Mouse (Mus musculus) cerebellum, adult 11-12 months (tissue): ENCODE results near the gene Prl.
"Not testable (repeated sequence)": the region's sequence is repeated elsewhere in the genome, so short reads cannot be mapped to it uniquely, and the experiment has no call there.

ENCODE experiments used
- DNase-seq: peaks from one replicate; pipeline ENCODE4 v3.0.0; 2022

Prl gene

DNA sequence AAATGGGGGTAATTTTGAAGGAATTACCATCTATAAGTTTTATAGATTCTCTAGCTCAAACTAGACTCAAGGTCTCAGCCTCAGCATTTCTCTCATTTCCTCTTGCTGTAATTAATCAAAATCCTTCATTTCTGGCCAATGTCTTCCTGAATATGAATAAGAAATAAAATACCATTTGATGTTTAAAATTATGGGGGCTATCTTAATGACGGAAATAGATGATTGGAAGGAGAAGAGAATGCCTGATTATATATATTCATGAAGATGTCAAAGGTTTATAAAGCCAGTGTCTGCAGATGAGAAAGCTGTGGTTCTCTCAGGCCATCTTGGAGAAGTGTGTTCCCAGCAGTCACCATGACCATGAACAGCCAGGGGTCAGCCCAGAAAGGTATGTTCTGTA lies at the start of gene Prl:
Gene Prl (plus strand): TSS at position 301 of the 400 bp plus-strand sequence.
- DNase-seq = no peak

DNA sequence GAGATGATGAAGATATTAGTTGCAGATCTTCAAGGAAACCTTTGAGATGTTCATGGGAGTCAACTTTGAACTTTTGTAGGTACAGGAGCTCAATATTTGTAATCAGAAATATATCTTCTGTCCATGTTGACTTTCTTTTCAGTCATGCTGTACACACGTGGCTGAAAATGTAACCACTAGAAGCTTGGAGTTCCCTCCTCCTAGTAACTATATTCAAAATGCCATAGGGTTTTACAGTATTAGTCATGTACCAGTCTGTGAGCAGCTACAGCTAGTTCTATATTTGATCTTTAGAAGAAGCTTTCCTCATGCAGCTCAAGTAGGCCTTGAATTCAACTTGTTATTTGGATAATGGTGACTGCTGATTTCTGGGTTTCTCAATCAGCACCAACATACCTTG lies 30.8 kb upstream of the Prl start:
- DNase-seq = no peak

DNA sequence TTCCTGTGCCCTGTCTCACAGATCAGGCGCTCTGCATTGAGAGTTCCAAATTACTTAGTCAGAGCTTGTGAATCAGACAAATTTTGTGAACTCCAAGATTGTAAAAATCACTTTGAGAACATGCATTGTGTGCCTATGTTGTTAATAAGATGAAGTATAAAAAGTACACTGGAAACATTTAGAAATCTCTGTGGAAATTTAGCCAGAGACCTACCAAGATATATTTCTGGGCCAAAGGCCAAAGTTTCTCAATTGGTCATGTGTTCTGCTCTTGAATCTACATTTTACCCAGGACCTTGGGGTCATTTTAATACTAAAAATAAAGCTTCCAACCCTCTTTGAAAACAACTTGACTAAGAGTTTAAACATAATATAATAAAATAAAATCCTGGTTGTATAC lies 30.0 kb upstream of the Prl start:
- no peak for DNase-seq

DNA sequence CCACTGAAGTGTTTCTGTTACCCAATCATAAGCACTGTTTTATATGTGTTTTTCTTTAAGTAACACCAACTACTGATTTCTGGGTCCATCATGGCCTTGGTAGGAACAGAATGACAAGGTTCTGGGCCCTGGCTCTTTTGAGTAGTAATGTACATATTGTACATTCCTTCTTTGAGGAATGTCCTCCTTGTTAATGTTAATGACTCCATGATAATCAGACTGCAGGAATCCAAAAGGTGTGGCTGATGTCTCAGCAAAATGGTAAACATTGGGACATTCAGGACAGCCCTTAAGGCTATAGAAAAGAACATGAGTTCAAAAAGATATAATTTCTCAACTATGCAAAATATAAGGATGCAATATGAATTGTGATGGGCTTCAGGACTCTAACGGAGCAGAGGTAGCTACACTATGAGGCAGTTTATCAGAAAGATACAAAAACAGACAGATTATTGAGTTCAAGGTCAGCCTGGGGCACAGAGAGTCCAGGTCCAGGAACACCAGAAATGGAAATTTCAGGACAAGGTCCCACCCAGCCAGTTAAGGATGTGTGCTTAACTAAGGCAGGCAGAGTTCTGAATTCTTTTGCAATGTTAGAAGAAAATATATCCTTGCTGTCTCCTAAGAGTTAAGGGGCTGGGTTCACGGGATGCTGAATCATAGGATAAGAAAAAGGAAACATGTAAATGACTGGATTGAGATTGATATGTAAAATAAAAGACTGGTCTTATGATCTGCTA lies 28.7 kb upstream of the Prl start:
- DNase-seq = no peak

DNA sequence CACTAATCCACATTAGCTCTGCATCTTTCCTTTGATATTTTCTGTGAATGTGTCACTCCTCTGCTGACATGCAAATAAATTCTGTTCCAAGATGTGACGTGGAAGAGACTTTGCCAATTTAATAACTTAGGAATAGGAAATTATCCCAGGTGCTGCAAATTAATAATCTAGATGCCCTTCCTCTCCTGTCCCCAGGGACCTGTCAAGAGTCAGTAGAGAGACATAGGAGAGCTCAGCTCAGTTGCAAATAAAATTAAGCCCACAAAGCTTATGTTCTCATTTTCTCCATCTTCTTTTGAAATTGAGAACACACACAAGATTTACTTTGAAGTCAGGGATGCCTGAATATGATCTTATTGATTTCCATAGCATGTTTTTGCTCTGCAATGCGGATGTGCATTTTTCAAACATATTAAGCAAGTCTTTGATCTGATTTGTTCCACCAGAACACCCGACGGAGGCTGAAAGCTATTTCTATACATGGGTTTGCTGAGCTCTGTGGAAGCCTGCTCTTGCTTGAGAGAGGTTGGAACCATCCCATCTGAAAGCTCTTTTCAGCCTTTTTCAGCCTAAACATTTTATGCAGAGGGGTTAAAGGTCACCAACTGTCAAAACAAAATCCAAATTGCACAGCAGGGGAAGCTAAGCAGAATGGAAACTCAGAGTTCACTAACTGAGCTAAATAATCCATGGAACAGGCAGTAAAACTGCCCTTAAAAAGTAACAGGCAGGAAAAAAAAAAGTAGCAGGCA lies 26.1 kb upstream of the Prl start:
- no peak for DNase-seq

DNA sequence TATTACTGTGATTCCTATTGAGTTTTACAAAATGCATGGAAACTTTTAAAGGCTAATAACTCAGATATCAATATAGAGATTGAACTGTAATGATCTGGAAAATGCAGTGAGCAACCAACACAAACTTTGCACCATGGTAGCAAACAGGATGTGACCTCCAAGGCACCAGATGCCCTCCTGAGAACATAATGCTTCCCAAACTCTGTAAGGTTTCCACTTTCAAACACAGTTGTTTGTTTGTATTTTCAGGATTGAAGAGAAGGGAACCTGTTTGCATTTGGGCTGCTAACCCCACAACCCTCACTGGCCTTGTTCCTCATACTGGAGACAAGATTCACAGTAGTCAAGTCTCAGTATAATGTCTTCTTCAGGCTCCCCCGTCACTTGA lies 25.5 kb upstream of the Prl start:
- DNase-seq = no peak

DNA sequence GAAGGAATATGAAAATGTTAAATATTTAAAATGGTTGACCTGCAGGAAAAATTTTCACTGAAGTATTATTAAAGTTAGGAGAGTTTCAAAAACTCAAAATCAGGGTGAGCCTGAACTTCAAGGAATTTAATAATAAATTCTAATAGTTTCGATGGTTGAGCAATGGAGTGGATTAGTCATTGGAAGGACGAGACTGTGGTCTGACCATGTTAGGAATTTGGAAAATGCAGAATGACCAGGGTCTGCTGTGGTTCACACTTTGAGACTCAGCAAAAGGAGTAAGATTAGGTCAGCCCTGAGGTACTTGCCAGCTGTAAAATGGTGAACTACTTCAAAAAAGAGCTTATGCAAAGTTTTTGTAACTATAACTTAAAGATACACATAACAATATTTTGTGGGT lies 24.4 kb upstream of the Prl start:
- no peak for DNase-seq

DNA sequence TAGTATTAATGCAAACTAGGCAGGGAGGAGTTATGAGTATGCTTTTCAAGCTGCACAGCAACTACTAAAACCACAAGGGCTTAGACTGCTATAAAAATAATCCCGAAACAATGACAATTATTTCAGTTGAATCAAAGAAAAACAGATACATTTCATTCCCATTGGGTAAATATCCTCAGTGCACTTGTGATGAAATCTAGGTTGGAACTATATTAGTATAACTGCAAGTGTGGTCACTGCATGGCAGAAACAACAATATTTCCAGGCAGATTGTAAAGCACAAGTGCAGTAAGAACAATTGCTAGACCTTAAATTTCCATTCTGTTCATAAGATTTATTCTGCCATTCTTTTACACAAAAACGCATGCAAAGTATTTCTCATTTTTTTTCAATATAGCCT lies 15.2 kb upstream of the Prl start:
- DNase-seq = no peak

DNA sequence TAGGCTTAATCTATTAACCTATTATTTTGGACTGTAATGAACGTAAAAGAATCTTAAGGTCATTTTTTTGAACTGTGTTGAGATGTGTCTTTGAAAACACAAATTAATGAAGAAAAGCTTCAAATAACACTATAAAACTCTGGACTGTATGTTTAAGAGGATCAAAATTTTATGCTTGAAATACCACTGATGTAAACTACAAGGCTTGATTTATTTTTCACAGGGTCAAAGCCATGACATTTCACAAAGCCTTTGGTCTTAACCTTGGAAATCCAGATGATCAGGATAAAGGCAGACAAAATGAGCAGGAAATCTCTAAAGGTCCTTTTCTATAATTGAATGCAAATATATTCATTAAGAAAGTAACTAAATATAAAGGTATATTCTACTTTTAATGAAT lies 14.0 kb upstream of the Prl start:
- DNase-seq = no peak

DNA sequence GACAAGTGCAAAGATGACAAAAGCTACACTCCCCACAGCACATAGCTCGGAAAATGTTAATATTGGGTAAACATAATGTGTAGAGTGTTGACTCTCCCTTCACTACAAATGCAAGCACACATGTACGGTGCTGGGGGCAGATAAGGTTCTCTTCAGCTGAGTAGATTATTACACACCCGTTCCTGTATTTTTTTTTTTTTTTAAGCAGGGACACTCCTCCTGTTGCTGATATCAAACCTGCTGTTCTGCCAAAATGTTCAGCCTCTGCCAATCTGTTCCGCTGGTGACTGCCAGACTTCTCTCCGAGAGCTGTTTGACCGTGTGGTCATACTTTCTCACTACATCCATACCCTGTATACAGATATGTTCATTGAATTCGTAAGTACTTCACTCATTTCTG lies 1.8 kb downstream of the Prl start:
- DNase-seq = no peak

DNA sequence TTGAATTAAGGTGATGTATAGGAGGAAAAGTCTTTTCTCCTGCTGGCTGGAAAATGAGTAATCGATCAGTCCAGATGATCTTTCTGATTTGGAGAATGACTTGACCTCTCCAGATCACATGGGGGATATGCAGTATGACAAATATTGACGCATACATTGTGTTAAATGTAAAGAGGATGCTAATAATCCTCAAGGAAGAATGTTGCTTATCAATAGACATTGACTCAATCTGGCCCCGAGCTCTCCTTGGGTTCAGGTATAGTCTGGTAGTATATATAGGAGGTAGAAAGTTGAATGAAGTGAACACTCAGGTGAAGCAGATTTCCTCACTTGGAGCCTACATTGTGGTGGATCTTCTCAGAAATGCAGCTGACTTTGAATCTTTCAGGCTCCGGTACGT lies 36.5 kb downstream of the Prl start, which contains the start of gene Prl3d1:
Gene Prl3d1 (plus strand): TSS at position 301 of the 400 bp plus-strand sequence.
- not testable (repeated sequence) for DNase-seq
